Mouse (Mus musculus) bone marrow macrophage, adult 2 months (primary cell): ENCODE results near the gene Kcnmb3.

Experiments used
- CTCF ChIP-seq: IDR thresholded peaks from 2 replicates; pipeline ENCODE4 v1.5.1; 2012; ENCODE audit warnings: low read depth, mild to moderate bottlenecking, low read length, moderate library complexity
- POLR2A ChIP-seq: IDR thresholded peaks from 2 replicates; pipeline ENCODE4 v1.6.1; 2012; ENCODE audit warnings: mild to moderate bottlenecking, low read depth, low read length, borderline replicate concordance

- TF ChIP-seq CTCF (no peak), POLR2A (no peak)
These were observed 54.7 kb downstream of the Kcnmb3 start for GRCm38 (mm10) chr3:32437297-32437696.
